Mouse (Mus musculus) small intestine, adult 2 months (tissue): Measurements from ENCODE around the gene Cnga1. TPM values are rescaled to one million over a fixed set of nuclear protein-coding genes. Genes with fewer than 3 reads are reported as not detected.

Experiments
- H3K27ac ChIP-seq: fragments of 200-500 bp; 2 replicates; pipeline ENCODE4 v1.5.1; 2012; ENCODE audit warnings: low read depth, low read length, control low read depth, inconsistent platforms; ENCODE audit not compliant: insufficient read depth
- H3K27me3 ChIP-seq: fragments of 200-500 bp; 2 replicates; pipeline ENCODE4 v1.6.1; 2012; ENCODE audit warnings: mild to moderate bottlenecking, moderate library complexity, low read length, inconsistent platforms; ENCODE audit not compliant: control insufficient read depth, insufficient read depth
- H3K36me3 ChIP-seq: fragments of 200-500 bp; 2 replicates; pipeline ENCODE4 v1.6.1; 2012; ENCODE audit warnings: mild to moderate bottlenecking, low read length, control low read depth, inconsistent platforms; ENCODE audit not compliant: control insufficient read depth, insufficient read depth
- H3K4me1 ChIP-seq: fragments of 200-500 bp; 2 replicates; pipeline ENCODE4 v1.6.1; 2012; ENCODE audit warnings: low read length, inconsistent platforms, mixed read lengths; ENCODE audit not compliant: control insufficient read depth, insufficient read depth, insufficient read length
- H3K4me3 ChIP-seq: fragments of 200-500 bp; 2 replicates; pipeline ENCODE4 v1.5.1; 2012; ENCODE audit warnings: low read depth, mild to moderate bottlenecking, control low read depth, inconsistent platforms, low read length, moderate library complexity
- CTCF ChIP-seq: fragments of 200-500 bp; IDR thresholded peaks from 2 replicates; pipeline ENCODE4 v1.5.1; 2012; ENCODE audit warnings: low read depth, mild to moderate bottlenecking, control low read depth, inconsistent platforms, low read length, moderate library complexity, mixed read lengths; ENCODE audit not compliant: insufficient replicate concordance, insufficient read length; ENCODE audit errors: extremely low read depth
- POLR2A ChIP-seq: fragments of 200-500 bp; IDR thresholded peaks from 2 replicates; pipeline ENCODE4 v1.6.1; 2012; ENCODE audit warnings: low read depth, mild to moderate bottlenecking, control low read depth, inconsistent platforms, low read length, moderate library complexity
- whole genome bisulfite sequencing: fragments of 180-500 bp; shearing (Covaris S2); methylation state at CpG from one replicate; pipeline ENCODE4 v1.1.7; 2018; 5-methylcytosine and 5-hydroxymethylcytosine counted together
- polyA plus RNA-seq: library from polyadenylated mRNA; depleted of rRNA; stranded (reverse); fragments of >200 nt; gene quantifications from 2 replicates; pipeline ENCODE4 v1.2.3, GENCODE M21; 2012; rRNA removed

Gene Cnga1
- not detected in 2 replicates for polyA plus RNA-seq

GRCm38 (mm10) chr5:72644175-72644574 lies at the start of gene Cnga1:
Gene Cnga1 (minus strand): TSS chr5:72644275.
- H3K4me1 ChIP-seq = peaks cover 6% of the 10 kb centered on the region; the same call in 1 of the 2 replicates
- no peak within 1 kb of the TSS for H3K4me3 ChIP-seq
- no peak for TF ChIP-seq POLR2A
- no peak for TF ChIP-seq CTCF
- 32% methylated on average over 1 of the region's 1 CpGs for WGBS
- no peak within 1 kb of the TSS for H3K27ac ChIP-seq
- no peaks in the 10 kb centered on the region for H3K36me3 ChIP-seq
- H3K27me3 ChIP-seq = no peaks in the 10 kb centered on the region

GRCm38 (mm10) chr5:72690516-72690915 lies 46.4 kb upstream of the Cnga1 start:
- no peak overlapping the region for H3K4me3 ChIP-seq
- no peaks in the 10 kb centered on the region for H3K27me3 ChIP-seq
- H3K4me1 ChIP-seq = no peaks in the 10 kb centered on the region
- 92% methylated on average over 5 of the region's 5 CpGs for WGBS
- H3K36me3 ChIP-seq = no peaks in the 10 kb centered on the region
- H3K27ac ChIP-seq = no peak overlapping the region
- no peak for TF ChIP-seq CTCF
- TF ChIP-seq POLR2A = no peak

- H3K27me3 ChIP-seq = no peaks in the 10 kb centered on the region
- 92% methylated on average over 7 of the region's 7 CpGs for WGBS
- H3K27ac ChIP-seq = no peak overlapping the region
- H3K4me3 ChIP-seq = no peak overlapping the region
- TF ChIP-seq POLR2A (no peak), CTCF (no peak)
- no peaks in the 10 kb centered on the region for H3K36me3 ChIP-seq
- no peaks in the 10 kb centered on the region for H3K4me1 ChIP-seq
Measured at GRCm38 (mm10) chr5:72689556-72689955, 45.5 kb upstream of the Cnga1 start.

GRCm38 (mm10) chr5:72681451-72681850 lies 37.4 kb upstream of the Cnga1 start:
- Histone ChIP-seq H3K27ac (no peak overlapping the region), H3K27me3 (no peaks in the 10 kb centered on the region), H3K4me1 (peaks cover 4% of the 10 kb centered on the region; the same call in 1 of the 2 replicates), H3K36me3 (no peaks in the 10 kb centered on the region), H3K4me3 (no peak overlapping the region)
- 27% methylated on average over 6 of the region's 6 CpGs for WGBS
- no peak for TF ChIP-seq POLR2A
- TF ChIP-seq CTCF = no peak

GRCm38 (mm10) chr5:72674994-72675542 lies 31.0 kb upstream of the Cnga1 start:
- no peak for TF ChIP-seq POLR2A
- Histone ChIP-seq H3K27ac (no peak overlapping the region), H3K4me1 (no peaks in the 10 kb centered on the region), H3K27me3 (no peaks in the 10 kb centered on the region), H3K36me3 (peaks cover 7% of the 10 kb centered on the region), H3K4me3 (no peak overlapping the region)
- WGBS = 32% methylated on average over 9 of the region's 9 CpGs

GRCm38 (mm10) chr5:72671017-72671699 lies 27.1 kb upstream of the Cnga1 start:
- WGBS = 76% methylated on average over 8 of the region's 8 CpGs
- Histone ChIP-seq H3K4me3 (no peak overlapping the region), H3K36me3 (peaks cover 23% of the 10 kb centered on the region), H3K27me3 (no peaks in the 10 kb centered on the region), H3K4me1 (no peaks in the 10 kb centered on the region), H3K27ac (no peak overlapping the region)
- TF ChIP-seq POLR2A (no peak), CTCF (no peak)

- Histone ChIP-seq H3K27me3 (no peaks in the 10 kb centered on the region), H3K4me1 (peaks cover 3% of the 10 kb centered on the region; the same call in 1 of the 2 replicates), H3K4me3 (no peak overlapping the region), H3K27ac (no peak overlapping the region), H3K36me3 (peaks cover 28% of the 10 kb centered on the region)
- TF ChIP-seq POLR2A (no peak), CTCF (no peak)
- WGBS = 76% methylated on average over 9 of the region's 9 CpGs
Measured at GRCm38 (mm10) chr5:72668351-72668750, 24.3 kb upstream of the Cnga1 start.

GRCm38 (mm10) chr5:72666428-72666827 lies 22.4 kb upstream of the Cnga1 start:
- Histone ChIP-seq H3K36me3 (peaks cover 34% of the 10 kb centered on the region), H3K4me1 (peaks cover 3% of the 10 kb centered on the region; the same call in 1 of the 2 replicates), H3K27ac (no peak overlapping the region), H3K27me3 (no peaks in the 10 kb centered on the region), H3K4me3 (no peak overlapping the region)
- 87% methylated on average over 7 of the region's 7 CpGs for WGBS
- TF ChIP-seq POLR2A = no peak
- no peak for TF ChIP-seq CTCF
